Mouse (Mus musculus) CD4-positive, CD25-positive, alpha-beta regulatory T cell, adult 2 months (primary cell): ENCODE data around the gene Sertm1.

ENCODE experiments used
- DNase-seq: peaks from one replicate; pipeline ENCODE4 v3.0.0-alpha.2; 2012; ENCODE audit warnings: low read depth, low spot score

Gene Sertm1

DNA sequence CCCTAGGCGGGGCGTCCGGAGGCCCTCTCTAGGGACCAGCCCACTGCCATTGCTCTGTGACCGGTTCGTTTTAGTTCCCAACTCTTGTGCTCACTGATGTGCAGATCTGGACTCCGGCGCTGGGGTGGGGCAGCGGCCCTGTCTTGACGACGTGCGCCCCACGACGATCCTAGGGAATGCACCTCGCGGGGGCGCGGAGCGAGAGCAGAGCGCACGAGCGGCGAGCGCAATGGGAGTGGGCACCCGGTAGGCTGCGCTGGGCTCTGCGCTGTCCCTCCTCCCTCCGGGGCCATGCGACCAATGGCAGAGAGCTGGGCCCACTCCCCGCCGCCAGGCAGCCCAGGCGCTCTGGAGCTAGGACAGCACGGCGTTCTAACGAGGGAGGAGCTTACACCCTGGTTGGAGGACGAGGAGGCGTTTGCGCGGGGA, at the start of gene Sertm1:
Gene Sertm1, minus strand, starts transcription at position 245 of the 429 bp plus-strand sequence.
- DNase-seq: peak; percentile 0

GRCm38 (mm10) chr3:54964948-54965506, 49.3 kb upstream of the Sertm1 start:
- DNase-seq: no peak

- no peak for DNase-seq
Observed at GRCm38 (mm10) chr3:54943067-54943810, 27.6 kb upstream of the Sertm1 start.

GRCm38 (mm10) chr3:54934535-54934934, 18.8 kb upstream of the Sertm1 start:
- no peak for DNase-seq

DNA sequence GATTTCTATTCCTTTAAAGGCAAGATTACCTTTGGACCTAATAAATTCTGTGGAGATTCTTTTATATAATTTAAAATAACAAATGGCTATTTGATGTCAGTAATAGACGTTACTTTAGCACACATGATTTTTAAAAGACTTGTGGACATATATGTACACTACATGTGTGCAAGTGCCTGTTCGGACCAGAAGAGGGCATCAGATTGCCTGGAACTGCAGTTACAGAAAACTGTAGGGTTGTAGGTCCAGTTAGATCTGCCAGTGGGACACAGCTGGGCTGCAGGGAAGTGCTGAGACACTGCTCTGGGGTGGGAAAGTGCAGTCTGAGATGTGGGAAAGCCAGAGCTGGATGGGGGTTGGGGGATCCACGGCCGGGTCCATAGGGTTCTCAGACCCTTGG, 16.9 kb upstream of the Sertm1 start:
- DNase-seq: no peak

DNA sequence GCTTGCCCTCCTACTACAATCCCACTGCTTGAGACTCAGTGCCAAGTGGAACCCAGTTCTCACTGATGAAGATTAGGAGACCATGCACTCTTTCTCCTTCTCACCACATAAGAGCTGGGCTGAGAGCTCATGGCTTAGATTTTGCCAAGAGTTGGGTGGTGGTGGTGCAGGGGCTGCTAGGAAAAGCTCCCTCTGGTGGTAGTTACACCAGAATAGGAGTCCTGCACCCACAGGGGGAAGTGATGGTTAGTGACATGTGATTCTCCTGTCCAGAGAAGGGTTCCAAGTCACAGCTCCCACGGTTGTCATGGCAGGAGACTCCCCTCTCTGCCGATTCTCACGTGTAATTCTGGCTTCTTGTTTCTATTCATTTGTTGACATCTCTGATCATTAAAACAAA, 4.7 kb upstream of the Sertm1 start:
- DNase-seq: no peak

GRCm38 (mm10) chr3:54914845-54915642, 643 bp downstream of the Sertm1 start:
- DNase-seq: no peak

- no peak for DNase-seq
Observed at GRCm38 (mm10) chr3:54908878-54909277, 6.8 kb downstream of the Sertm1 start.

GRCm38 (mm10) chr3:54897974-54898373, 17.7 kb downstream of the Sertm1 start:
- DNase-seq: no peak

DNA sequence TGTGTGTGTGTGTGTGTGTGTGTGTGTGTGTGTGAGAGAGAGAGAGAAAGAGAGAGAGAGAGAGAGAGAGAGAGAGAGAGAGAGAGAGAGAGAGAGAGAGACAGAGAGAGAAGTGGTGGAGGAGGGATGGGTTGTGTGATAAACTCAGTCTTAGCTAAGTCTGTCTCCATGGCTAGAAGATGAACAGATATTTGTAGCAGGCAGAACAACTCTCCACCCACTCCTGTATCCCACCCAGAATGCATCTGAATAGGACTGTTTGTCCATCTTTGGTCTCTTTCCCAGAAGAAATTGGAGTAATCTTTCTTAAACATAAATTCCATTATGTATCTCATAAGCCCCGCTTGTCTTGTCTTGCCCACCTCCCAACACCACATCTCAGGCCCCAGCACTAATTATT, 20.8 kb downstream of the Sertm1 start:
- no peak for DNase-seq

DNA sequence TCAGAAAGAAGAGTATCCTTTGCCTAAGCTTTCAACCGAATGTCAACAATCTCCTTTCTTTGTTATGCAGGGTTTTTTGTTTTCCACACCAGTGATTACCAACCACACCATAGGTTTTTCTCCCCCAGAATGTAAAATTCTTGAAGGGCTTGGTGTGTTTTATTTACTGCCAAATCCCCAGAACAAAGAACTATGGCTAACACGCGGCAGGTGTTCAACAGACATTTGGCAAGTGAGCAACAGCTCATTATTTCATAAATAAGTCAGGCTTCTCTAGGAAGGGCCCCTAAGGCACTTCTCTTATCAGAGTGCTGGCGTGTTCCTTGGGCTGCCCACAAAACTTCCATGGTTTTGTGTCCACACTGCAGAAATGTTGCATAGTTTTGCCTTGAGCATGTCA, 23.5 kb downstream of the Sertm1 start:
- DNase-seq: no peak

DNA sequence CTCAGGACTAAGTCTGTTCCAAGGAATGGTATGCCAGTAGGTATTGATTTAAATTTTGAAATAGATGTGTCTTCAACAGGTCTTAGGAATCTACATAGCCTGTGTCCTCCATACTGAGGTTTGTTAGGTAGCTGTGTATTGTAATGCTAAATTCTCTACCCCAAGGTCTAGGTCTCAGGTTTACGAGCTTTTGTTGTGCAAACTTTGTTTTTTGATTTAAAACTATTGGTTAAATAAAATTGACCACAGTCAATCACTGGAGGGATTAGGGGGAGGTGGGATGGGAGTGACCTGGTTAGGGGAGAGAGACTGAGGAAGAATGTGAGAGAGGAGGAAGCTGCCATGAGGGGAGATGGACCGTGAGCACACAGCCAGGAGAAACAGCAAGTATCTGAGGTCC, 29.2 kb downstream of the Sertm1 start:
- DNase-seq: no peak
